Mouse (Mus musculus) intestine, postnatal 0 days (tissue): ENCODE data around the gene Tchh. TPM values are rescaled to one million over a fixed set of nuclear protein-coding genes. Genes with fewer than 3 reads are reported as not detected.
"Not testable (repeated sequence)": the region's sequence is repeated elsewhere in the genome, so short reads cannot be mapped to it uniquely, and the experiment has no call there.

Experiments used
- ATAC-seq: fragments of 200-750 bp; cut with Nextera tagmentation; 2 replicates; pipeline ENCODE4 v1.8.0; 2017; ENCODE audit warnings: mild to moderate bottlenecking, moderate TSS enrichment, moderate library complexity
- H3K27ac ChIP-seq: fragments of 300-500 bp; sonication (generic); 2 replicates; pipeline ENCODE4 v1.5.1; 2014; ENCODE audit warnings: mild to moderate bottlenecking, low read depth, low read length, moderate library complexity
- H3K27me3 ChIP-seq: fragments of 300-500 bp; sonication (generic); replicated peaks from 2 replicates; pipeline ENCODE4 v1.6.1; 2014; ENCODE audit warnings: low read length, mixed read lengths; ENCODE audit not compliant: control insufficient read depth, insufficient read depth
- H3K36me3 ChIP-seq: fragments of 300-500 bp; sonication (generic); 2 replicates; pipeline ENCODE4 v1.6.1; 2014; ENCODE audit warnings: mild to moderate bottlenecking, moderate library complexity; ENCODE audit not compliant: control insufficient read depth, insufficient read depth
- H3K4me1 ChIP-seq: fragments of 300-500 bp; sonication (generic); replicated peaks from 2 replicates; pipeline ENCODE4 v1.6.1; 2014; ENCODE audit warnings: antibody characterized with exemption, low read length, mixed read lengths; ENCODE audit not compliant: control insufficient read depth, insufficient read depth
- H3K4me2 ChIP-seq: fragments of 300-500 bp; sonication (generic); replicated peaks from 2 replicates; pipeline ENCODE4 v1.6.1; 2014; ENCODE audit warnings: low read depth, mild to moderate bottlenecking, moderate library complexity
- H3K4me3 ChIP-seq: fragments of 300-500 bp; sonication (generic); 2 replicates; pipeline ENCODE4 v1.5.1; 2014; ENCODE audit warnings: low read depth, low read length
- H3K9ac ChIP-seq: fragments of 300-500 bp; sonication (generic); 2 replicates; pipeline ENCODE4 v1.6.1; 2014; ENCODE audit warnings: mild to moderate bottlenecking, low read depth, low read length
- H3K9me3 ChIP-seq: fragments of 300-500 bp; sonication (generic); 2 replicates; pipeline ENCODE4 v1.6.1; 2016; ENCODE audit warnings: mixed run types; ENCODE audit not compliant: control insufficient read depth
- CTCF ChIP-seq: sonication (generic); IDR thresholded peaks from 2 replicates; pipeline ENCODE4 v1.5.1; 2016; ENCODE audit warnings: low read depth, mild to moderate bottlenecking, control low read depth, antibody characterized with exemption, moderate library complexity
- WGBS: fragments of 180-500 bp; shearing (Covaris S2); extraction: QIAGEN DNeasy Blood & Tissue Kit; methylation state at CpG from one replicate; pipeline ENCODE4 v1.1.7; 2014; 5-methylcytosine and 5-hydroxymethylcytosine counted together
- microRNA-seq: library from miRNA; unstranded; fragments of <30 nt; microRNA quantifications from one replicate; pipeline ENCODE4, GENCODE M21; 2016
- polyA plus RNA-seq: library from polyadenylated mRNA; unstranded; fragments of >200 nt; fragmentation: Nextera tagmentation; extraction: Ambion mirVana; gene quantifications from 2 replicates; pipeline ENCODE4 v1.2.1, GENCODE M21; 2015

Tchh gene
- polyA plus RNA-seq, 1 experiment from 2014 or later: 2.5 TPM

DNA sequence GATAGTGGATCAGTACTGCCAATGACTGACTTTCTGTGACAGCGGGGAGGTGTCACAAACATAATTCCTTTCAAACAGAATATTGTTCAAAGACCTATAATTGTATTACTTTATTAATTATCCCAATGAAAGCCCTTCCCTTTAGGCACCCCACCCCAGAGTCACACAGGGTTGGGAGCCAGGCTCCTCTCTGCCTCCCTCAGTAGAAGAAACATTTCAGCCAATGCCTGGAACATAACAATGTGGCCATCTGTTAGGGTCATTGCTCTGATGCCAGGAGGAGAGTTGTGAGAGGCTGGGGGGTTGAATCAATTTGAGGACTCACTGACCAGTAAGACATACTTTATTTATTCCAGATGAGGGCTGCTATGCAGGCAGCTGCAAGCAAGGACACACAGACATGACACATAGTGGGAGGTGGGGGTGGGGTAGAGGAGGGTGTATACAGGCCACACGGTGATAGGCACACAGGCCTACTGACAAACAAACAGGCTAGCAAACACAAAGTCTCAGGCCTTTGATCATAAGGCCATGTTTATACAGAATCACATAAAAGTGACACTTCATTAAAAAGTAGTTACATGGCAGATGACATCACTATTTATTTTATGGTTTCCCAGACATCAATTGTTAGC is 40.0 kb downstream of the Tchh start:
- 73% methylated on average over 2 of the region's 2 CpGs for WGBS
- TF ChIP-seq CTCF: no peak
- no peak for ATAC-seq
- Histone ChIP-seq H3K9ac (no peak overlapping the region), H3K4me1 (no peaks in the 10 kb centered on the region), H3K27me3 (no peaks in the 10 kb centered on the region), H3K36me3 (no peaks in the 10 kb centered on the region), H3K27ac (no peak overlapping the region), H3K4me3 (no peak overlapping the region), H3K9me3 (no peaks in the 10 kb centered on the region), H3K4me2 (no peak overlapping the region)

GRCm38 (mm10) chr3:93485611-93486010 is 43.5 kb downstream of the Tchh start:
- H3K4me1 ChIP-seq: no peaks in the 10 kb centered on the region
- no peak for ATAC-seq
- no peak overlapping the region for H3K4me3 ChIP-seq
- no peak overlapping the region for H3K9ac ChIP-seq
- H3K27ac ChIP-seq: no peak overlapping the region
- TF ChIP-seq CTCF: no peak
- WGBS: 89% methylated on average over 3 of the region's 3 CpGs
- H3K27me3 ChIP-seq: no peaks in the 10 kb centered on the region
- H3K36me3 ChIP-seq: no peaks in the 10 kb centered on the region
- H3K4me2 ChIP-seq: no peak overlapping the region
- H3K9me3 ChIP-seq: no peaks in the 10 kb centered on the region

GRCm38 (mm10) chr3:93488541-93488940 is 46.4 kb downstream of the Tchh start:
- no peaks in the 10 kb centered on the region for H3K36me3 ChIP-seq
- H3K27ac ChIP-seq: no peak overlapping the region
- H3K4me2 ChIP-seq: no peak overlapping the region
- no peak for ATAC-seq
- H3K4me1 ChIP-seq: no peaks in the 10 kb centered on the region
- 89% methylated on average over 2 of the region's 2 CpGs for WGBS
- no peak overlapping the region for H3K4me3 ChIP-seq
- no peak overlapping the region for H3K9ac ChIP-seq
- no peaks in the 10 kb centered on the region for H3K9me3 ChIP-seq
- no peaks in the 10 kb centered on the region for H3K27me3 ChIP-seq
- no peak for TF ChIP-seq CTCF

DNA sequence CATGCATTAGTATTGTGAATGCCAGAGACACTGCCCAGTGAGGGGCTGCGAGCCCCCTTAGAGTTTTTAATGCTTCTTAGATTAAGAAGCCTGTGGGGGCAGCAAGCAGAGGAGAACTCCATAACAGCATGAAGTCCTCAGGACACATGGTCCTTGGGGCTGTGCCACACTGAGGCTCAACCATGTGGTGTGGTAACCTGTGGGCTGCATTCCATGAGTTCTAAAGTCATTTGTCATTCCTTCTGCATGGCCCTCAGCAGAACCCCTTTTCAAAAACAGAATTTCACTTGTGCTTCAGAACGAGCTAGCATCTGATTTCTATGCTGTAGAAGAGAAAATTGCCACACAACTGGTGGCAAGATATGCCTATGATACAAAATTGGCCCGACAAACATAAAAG is 50.0 kb downstream of the Tchh start:
- Histone ChIP-seq H3K27me3 (no peaks in the 10 kb centered on the region), H3K9ac (no peak overlapping the region), H3K4me3 (no peak overlapping the region), H3K9me3 (no peaks in the 10 kb centered on the region), H3K4me1 (no peaks in the 10 kb centered on the region), H3K27ac (no peak overlapping the region), H3K36me3 (no peaks in the 10 kb centered on the region), H3K4me2 (no peak overlapping the region)
- WGBS: 81% methylated on average over 3 of the region's 3 CpGs
- ATAC-seq: no peak
- TF ChIP-seq CTCF: no peak

DNA sequence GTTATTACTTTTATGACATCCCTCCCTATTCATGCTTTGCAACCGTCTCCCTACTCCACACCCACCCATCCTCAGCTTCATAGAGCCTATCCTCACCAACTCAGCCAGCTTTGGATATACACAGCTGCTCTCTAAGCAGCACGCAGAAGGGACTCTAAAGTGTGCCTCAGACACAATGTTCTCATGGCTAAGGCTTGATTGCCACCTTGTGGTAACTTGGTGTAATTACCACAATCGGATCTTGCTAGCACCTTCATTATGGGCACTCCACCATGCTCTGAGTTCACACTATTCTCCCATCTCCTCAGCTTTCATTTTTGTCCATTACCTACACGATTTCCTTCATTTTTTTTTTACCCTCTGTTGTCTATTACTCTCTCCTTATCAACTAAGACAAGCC is 51.9 kb downstream of the Tchh start:
- H3K4me1 ChIP-seq: no peaks in the 10 kb centered on the region
- peak; percentile 38 for ATAC-seq

DNA sequence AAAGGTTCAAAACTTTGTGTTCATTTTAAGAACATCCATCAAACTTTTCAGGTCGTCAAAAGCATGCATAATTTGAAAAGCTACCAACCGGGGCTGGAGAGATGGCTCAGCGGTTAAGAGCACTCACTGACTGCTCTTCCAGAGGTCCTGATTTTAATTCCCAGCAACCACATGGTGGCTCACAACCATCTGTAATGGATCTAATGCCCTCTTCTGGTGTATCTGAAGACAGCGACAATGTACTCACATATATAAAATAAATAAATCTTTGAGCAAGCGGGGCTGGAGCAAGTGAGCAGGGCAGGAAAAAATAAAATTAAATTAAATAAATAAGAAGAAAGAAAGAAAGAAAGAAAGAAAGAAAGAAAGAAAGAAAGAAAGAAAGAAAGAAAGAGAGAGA is 52.6 kb downstream of the Tchh start:
- H3K9me3 ChIP-seq, H3K4me1 ChIP-seq, H3K27me3 ChIP-seq, H3K36me3 ChIP-seq, H3K9ac ChIP-seq, H3K4me3 ChIP-seq, H3K27ac ChIP-seq, ATAC-seq, H3K4me2 ChIP-seq: not testable (repeated sequence)
- peak; percentile 47 for TF ChIP-seq CTCF
- 40% methylated on average over 5 of the region's 5 CpGs for WGBS

More for the DNA sequence above, 51.9 kb downstream of the Tchh start:
- H3K36me3 ChIP-seq: no peaks in the 10 kb centered on the region
- H3K4me3 ChIP-seq: no peak overlapping the region
- no peak overlapping the region for H3K9ac ChIP-seq
- WGBS: 2% methylated on average over 4 of the region's 4 CpGs
- no peak overlapping the region for H3K4me2 ChIP-seq
- no peaks in the 10 kb centered on the region for H3K9me3 ChIP-seq
- peak; percentile 96 for TF ChIP-seq CTCF
- H3K27me3 ChIP-seq: no peaks in the 10 kb centered on the region
- H3K27ac ChIP-seq: no peak overlapping the region

DNA sequence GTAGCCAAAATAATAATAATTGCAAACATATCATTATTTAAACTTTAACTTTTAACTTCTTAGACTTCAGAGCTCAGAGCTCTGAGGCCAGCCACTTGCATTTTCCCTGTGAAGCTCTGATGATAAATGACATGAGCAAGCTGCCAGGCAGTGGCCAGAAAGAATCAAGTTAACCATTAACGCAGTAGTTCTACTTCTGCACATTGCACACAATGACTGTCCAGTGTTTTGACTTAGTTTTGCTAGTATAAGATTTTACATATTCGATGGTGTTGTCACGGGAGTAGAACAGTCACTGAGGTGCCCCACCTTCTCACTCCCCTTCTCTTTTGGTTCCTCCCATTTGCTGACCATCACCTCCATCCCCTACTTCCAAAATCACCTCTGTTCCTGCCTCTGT is 55.0 kb downstream of the Tchh start:
- Histone ChIP-seq H3K36me3 (no peaks in the 10 kb centered on the region), H3K9ac (no peak overlapping the region), H3K27me3 (no peaks in the 10 kb centered on the region), H3K4me1 (no peaks in the 10 kb centered on the region), H3K4me2 (no peak overlapping the region), H3K27ac (no peak overlapping the region), H3K9me3 (no peaks in the 10 kb centered on the region), H3K4me3 (no peak overlapping the region)
- TF ChIP-seq CTCF: no peak
- no peak for ATAC-seq
- WGBS: 18% methylated on average over 3 of the region's 3 CpGs

Small RNA genes within 50 kb of the gene (microRNA-seq; reads per million reads assigned to microRNA genes)
- not detected for gene Gm22752

Other genes with a start within 250 kb of the Tchh start
- not detected in 2 replicates for gene Flg2, start 245.1 kb upstream of the Tchh start, polyA plus RNA-seq
- not detected in 2 replicates for gene Flg, start 168.8 kb upstream of the Tchh start, polyA plus RNA-seq
- gene Hrnr, start 122.6 kb upstream of the Tchh start, polyA plus RNA-seq: not detected in 2 replicates
- gene Rptn, start 48.6 kb upstream of the Tchh start, polyA plus RNA-seq: not detected in 2 replicates
- 0.12 and 0.27 TPM in 2 replicates for gene Tchhl1, start 26.4 kb downstream of the Tchh start, polyA plus RNA-seq
- gene S100a11, start 78.2 kb downstream of the Tchh start, polyA plus RNA-seq: 965 and 1,093 TPM in 2 replicates
- 733 and 887 TPM in 2 replicates for gene S100a10, start 112.8 kb downstream of the Tchh start, polyA plus RNA-seq
- not detected in 2 replicates for gene Tdpoz2, start 210.4 kb downstream of the Tchh start, polyA plus RNA-seq
- gene Tdpoz1, start 234.0 kb downstream of the Tchh start, polyA plus RNA-seq: not detected in 2 replicates